Mouse (Mus musculus) CH12.LX (cell line): Measurements from ENCODE around the gene Crtc1. TPM values are rescaled to one million over a fixed set of nuclear protein-coding genes. Genes with fewer than 3 reads are reported as not detected.

Experiments used
- DNase-seq: peaks from one replicate; pipeline ENCODE4 v3.0.0-alpha.2; 2013; ENCODE audit errors: extremely low read depth
- H3K27ac ChIP-seq: 2 replicates; pipeline ENCODE4 v1.5.1; 2012; ENCODE audit warnings: low read depth, mild to moderate bottlenecking, control low read depth, moderate library complexity; ENCODE audit not compliant: insufficient read depth
- H3K27me3 ChIP-seq: replicated peaks from 2 replicates; pipeline ENCODE3; 2012; ENCODE audit warnings: inconsistent platforms
- H3K36me3 ChIP-seq, 2 experiments: replicated peaks in 1 of 2; 2 replicates each; pipeline versions ENCODE3 to v1.6.1; 2012; ENCODE audit warnings: inconsistent platforms in 1 of 2, low read length in 1 of 2, mild to moderate bottlenecking in 1 of 2, mixed read lengths in 1 of 2, moderate library complexity in 1 of 2; ENCODE audit not compliant: control insufficient read depth in 1 of 2, insufficient read depth in 1 of 2
- H3K4me1 ChIP-seq, 2 experiments: 2 replicates each; pipeline ENCODE4 v1.6.1; 2012; ENCODE audit warnings: inconsistent platforms in 1 of 2, moderate library complexity in 1 of 2; ENCODE audit not compliant: insufficient read depth in 2 of 2, control insufficient read depth in 1 of 2
- H3K4me2 ChIP-seq: 2 replicates; pipeline ENCODE4 v1.6.1; 2012; ENCODE audit warnings: low read depth, mild to moderate bottlenecking, control low read depth; ENCODE audit not compliant: poor library complexity, insufficient read depth, severe bottlenecking
- H3K4me3 ChIP-seq, 3 experiments: fragments of 150-350 bp in 1 of 3; sonication (generic) in 1 of 3; replicated peaks in 1 of 3; 2 replicates each; pipeline versions ENCODE3 to v1.5.1; 2011 to 2012; ENCODE audit warnings: low read depth in 2 of 3, low read length in 2 of 3, mild to moderate bottlenecking in 2 of 3, moderate library complexity in 2 of 3, control low read depth in 1 of 3, improper control_type of control experiment in 1 of 3, inconsistent platforms in 1 of 3, mixed read lengths in 1 of 3; ENCODE audit not compliant: poor library complexity in 1 of 3
- H3K79me2 ChIP-seq: replicated peaks from 2 replicates; pipeline ENCODE4 v1.6.1; 2012; ENCODE audit warnings: mild to moderate bottlenecking, moderate library complexity; ENCODE audit not compliant: control insufficient read depth, poor library complexity, insufficient read depth, severe bottlenecking; ENCODE audit errors: extremely low read depth
- H3K9ac ChIP-seq: 2 replicates; pipeline ENCODE4 v1.6.1; 2012; ENCODE audit warnings: low read depth, mild to moderate bottlenecking, control low read depth, moderate library complexity; ENCODE audit not compliant: insufficient read depth
- H3K9me3 ChIP-seq: replicated peaks from 2 replicates; pipeline ENCODE3; 2012; ENCODE audit warnings: low read length, inconsistent platforms, mixed read lengths
- CHD1 ChIP-seq: IDR thresholded peaks from 2 replicates; pipeline ENCODE4 v1.6.1; 2012; ENCODE audit warnings: low read depth, low read length, improper control_type of control experiment, inconsistent platforms
- CHD2 ChIP-seq: IDR thresholded peaks from 2 replicates; pipeline ENCODE4 v1.6.1; 2011; ENCODE audit warnings: low read length, improper control_type of control experiment
- CTCF ChIP-seq, 2 experiments: IDR thresholded peaks in 1 of 2; conservative IDR thresholded peaks in 1 of 2; 2 replicates each; pipeline ENCODE4 v1.5.1; 2011 to 2012; ENCODE audit warnings: low read depth in 2 of 2, low read length in 2 of 2, improper control_type of control experiment in 1 of 2, inconsistent platforms in 1 of 2, mild to moderate bottlenecking in 1 of 2, moderate library complexity in 1 of 2
- ELF1 ChIP-seq: IDR thresholded peaks from 2 replicates; pipeline ENCODE4 v1.6.1; 2014; ENCODE audit warnings: low read depth, mild to moderate bottlenecking, inconsistent platforms, low read length, improper control_type of control experiment
- ETS1 ChIP-seq: conservative IDR thresholded peaks from 2 replicates; pipeline ENCODE4 v1.6.1; 2012; ENCODE audit warnings: low read depth, mild to moderate bottlenecking, inconsistent platforms, low read length, improper control_type of control experiment, moderate library complexity
- GABPA ChIP-seq: IDR thresholded peaks from 2 replicates; pipeline ENCODE4 v1.6.1; 2012; ENCODE audit warnings: low read depth, low read length, improper control_type of control experiment, inconsistent platforms; ENCODE audit not compliant: insufficient replicate concordance
- HCFC1 ChIP-seq: IDR thresholded peaks from 2 replicates; pipeline ENCODE4 v1.6.1; 2012; ENCODE audit warnings: low read depth, mild to moderate bottlenecking, inconsistent platforms, low read length, improper control_type of control experiment
- IRF4 ChIP-seq: IDR thresholded peaks from 2 replicates; pipeline ENCODE4 v1.6.1; 2014; ENCODE audit warnings: low read depth, mild to moderate bottlenecking, inconsistent platforms, low read length, improper control_type of control experiment
- JUN ChIP-seq: IDR thresholded peaks from 2 replicates; pipeline ENCODE4 v1.6.1; 2011; ENCODE audit warnings: low read depth, mild to moderate bottlenecking, low read length, improper control_type of control experiment, moderate library complexity; ENCODE audit not compliant: insufficient read depth
- KAT2A ChIP-seq: IDR thresholded peaks from 2 replicates; pipeline ENCODE4 v1.6.1; 2012; ENCODE audit warnings: low read length, improper control_type of control experiment, inconsistent platforms; ENCODE audit not compliant: insufficient replicate concordance
- MAX ChIP-seq: IDR thresholded peaks from 2 replicates; pipeline ENCODE4 v1.6.1; 2011; ENCODE audit warnings: low read length, improper control_type of control experiment
- MAZ ChIP-seq: IDR thresholded peaks from 2 replicates; pipeline ENCODE4 v1.6.1; 2012; ENCODE audit warnings: low read depth, mild to moderate bottlenecking, inconsistent platforms, low read length, improper control_type of control experiment, moderate library complexity
- MXI1 ChIP-seq: IDR thresholded peaks from 2 replicates; pipeline ENCODE4 v1.6.1; 2011; ENCODE audit warnings: mild to moderate bottlenecking, low read depth, low read length, improper control_type of control experiment
- MYC ChIP-seq: IDR thresholded peaks from 2 replicates; pipeline ENCODE4 v1.6.1; 2011; ENCODE audit warnings: low read depth, mild to moderate bottlenecking, improper control_type of control experiment, low read length
- POLR2A ChIP-seq: IDR thresholded peaks from 2 replicates; pipeline ENCODE4 v1.6.1; 2011; ENCODE audit warnings: low read depth, mild to moderate bottlenecking, improper control_type of control experiment, low read length
- POLR2AphosphoS2 ChIP-seq: IDR thresholded peaks from 2 replicates; pipeline ENCODE4 v1.6.1; 2011; ENCODE audit warnings: low read depth, low read length, improper control_type of control experiment
- RCOR1 ChIP-seq: conservative IDR thresholded peaks from 2 replicates; pipeline ENCODE4 v1.6.1; 2012; ENCODE audit warnings: low read depth, mild to moderate bottlenecking, inconsistent platforms, low read length, improper control_type of control experiment
- SMC3 ChIP-seq: IDR thresholded peaks from 2 replicates; pipeline ENCODE4 v1.6.1; 2011; ENCODE audit warnings: low read depth, low read length, improper control_type of control experiment
- UBTF ChIP-seq: IDR thresholded peaks from 2 replicates; pipeline ENCODE4 v1.6.1; 2012; ENCODE audit warnings: low read depth, mild to moderate bottlenecking, inconsistent platforms, low read length, improper control_type of control experiment, moderate library complexity
- ZC3H11A ChIP-seq: IDR thresholded peaks from 2 replicates; pipeline ENCODE4 v1.6.1; 2012; ENCODE audit warnings: low read depth, mild to moderate bottlenecking, inconsistent platforms, low read length, improper control_type of control experiment
- ZKSCAN1 ChIP-seq: IDR thresholded peaks from 2 replicates; pipeline ENCODE4 v1.6.1; 2012; ENCODE audit warnings: low read depth, inconsistent platforms, low read length, improper control_type of control experiment, borderline replicate concordance
- ZMIZ1 ChIP-seq: IDR thresholded peaks from 2 replicates; pipeline ENCODE4 v1.6.1; 2012; ENCODE audit warnings: low read depth, mild to moderate bottlenecking, inconsistent platforms, low read length, improper control_type of control experiment
- ZNF384 ChIP-seq: IDR thresholded peaks from 2 replicates; pipeline ENCODE4 v1.6.1; 2012; ENCODE audit warnings: low read depth, low read length, improper control_type of control experiment, inconsistent platforms
- dilution Hi-C: fragments of 300-500 bp; cut with MboI; formaldehyde crosslinking; loops from 2 replicates; pipeline ENCODE4 v1.14.3; 2020; ENCODE audit warnings: low sequenced_read_pairs; ENCODE audit not compliant: extremely low pct_unique_long_range_greater_than_20kb, extremely low pct_ligation_motif_present
- in situ Hi-C: fragments of 300-500 bp; cut with MboI; formaldehyde crosslinking; loops from 3 replicates; pipeline ENCODE4 v1.14.3; 2019; ENCODE audit warnings: low sequenced_read_pairs, low pct_ligation_motif_present, low pct_unique_long_range_greater_than_20kb, mixed read lengths
- polyA plus RNA-seq: library from polyadenylated mRNA; unstranded; fragments of >175 nt; gene quantifications from 2 replicates; pipeline ENCODE4 v1.2.1, GENCODE M21; 2012; ENCODE audit warnings: low read depth; ENCODE audit not compliant: insufficient read length
- total RNA-seq, 2 experiments: library from RNA; depleted of rRNA; stranded (reverse); fragments of 300-350 nt in 1 of 2; fragments of >200 nt in 1 of 2; gene quantifications; 2 replicates each; pipeline ENCODE4 v1.2.3; 2012 to 2014

The Crtc1 gene
- total and polyA plus RNA-seq, 3 experiments: 2.0 to 8.6 (median 2.2) TPM

DNA sequence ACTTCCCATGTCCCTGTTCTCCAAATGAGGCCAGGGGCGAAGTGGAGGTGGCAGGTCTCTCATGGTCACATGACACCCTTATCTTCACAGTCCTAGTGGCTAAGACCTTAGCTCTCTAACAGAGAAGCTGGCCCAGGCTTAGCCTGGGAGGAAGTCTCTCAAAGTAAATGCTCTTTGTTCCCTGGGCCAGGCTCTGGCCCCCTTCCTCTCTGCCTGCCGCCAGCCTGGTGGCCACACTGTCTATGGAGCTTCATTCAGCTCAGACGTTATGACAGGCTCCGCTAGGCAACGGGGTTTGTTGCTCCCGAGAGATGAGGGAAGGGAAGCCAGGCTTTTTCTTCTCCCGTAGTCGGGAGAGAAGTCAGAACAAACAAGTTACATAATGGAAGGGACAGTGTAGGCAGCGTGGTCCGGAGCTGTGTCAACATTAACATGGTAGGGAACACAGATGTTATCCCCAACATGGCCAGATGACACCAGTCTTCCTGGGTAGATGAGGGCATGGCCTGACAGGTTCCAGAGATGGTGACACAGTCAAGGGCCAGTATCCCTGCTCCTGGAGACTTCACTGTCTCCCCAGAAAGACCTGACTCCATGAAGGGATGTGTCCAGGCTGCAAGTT lies 30.0 kb upstream of the Crtc1 start:
- in situ Hi-C loops (no loop called here), dilution Hi-C loops (no loop called here)
- H3K9me3 ChIP-seq: no peaks in the 10 kb centered on the region
- H3K79me2 ChIP-seq: no peaks in the 10 kb centered on the region
- no peaks in the 10 kb centered on the region for H3K4me1 ChIP-seq
- no peak overlapping the region for H3K27ac ChIP-seq
- H3K27me3 ChIP-seq: no peaks in the 10 kb centered on the region
- TF ChIP-seq UBTF (no peak), MAX (no peak), ELF1 (no peak), CTCF (conservative IDR thresholded peaks at IDR 0.05 in 1 of 2, IDR thresholded peaks at IDR 0.05 in 1 of 2; ENCODE audit: low read depth in 2 of 2, low read length in 2 of 2) (no peak), ETS1 (no peak), GABPA (no peak), CHD1 (no peak)
- no peak overlapping the region for H3K4me3 ChIP-seq
- H3K9ac ChIP-seq: no peak overlapping the region
- no peak for DNase-seq
- H3K36me3 ChIP-seq: peaks cover 9 to 87% of the 10 kb centered on the region in 2 experiments
- no peak overlapping the region for H3K4me2 ChIP-seq

DNA sequence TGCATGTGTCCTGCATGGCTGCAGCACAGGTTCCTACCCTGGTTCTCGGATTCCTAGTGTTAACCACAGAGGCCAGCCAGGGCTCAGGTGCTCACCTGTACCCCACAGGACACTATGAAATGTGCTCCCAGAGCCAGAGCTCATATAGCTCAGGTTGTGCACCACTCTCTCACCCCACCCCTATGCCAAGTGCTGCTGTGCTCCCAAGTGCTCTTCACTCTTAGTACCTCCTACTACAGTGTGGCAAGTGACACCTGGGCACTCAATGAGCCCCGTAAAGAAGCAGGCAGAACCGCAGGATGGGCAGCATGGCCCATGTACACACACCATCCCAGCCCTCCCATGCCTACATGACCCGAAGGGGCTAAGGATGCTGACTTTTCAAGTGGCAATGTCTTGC lies 29.4 kb upstream of the Crtc1 start:
- no peak overlapping the region for H3K4me3 ChIP-seq
- TF ChIP-seq ZNF384 (no peak), ZC3H11A (no peak), ZMIZ1 (no peak), KAT2A (no peak), POLR2AphosphoS2 (no peak), CHD2 (no peak)
- peaks cover 9 to 91% of the 10 kb centered on the region in 2 experiments for H3K36me3 ChIP-seq
- no peaks in the 10 kb centered on the region for H3K79me2 ChIP-seq
- H3K9ac ChIP-seq: no peak overlapping the region
- in situ Hi-C loops: no loop called here
- no peaks in the 10 kb centered on the region for H3K4me1 ChIP-seq
- H3K27me3 ChIP-seq: no peaks in the 10 kb centered on the region
- no peak for DNase-seq
- dilution Hi-C loops: no loop called here
- H3K9me3 ChIP-seq: no peaks in the 10 kb centered on the region
- no peak overlapping the region for H3K4me2 ChIP-seq
- no peak overlapping the region for H3K27ac ChIP-seq

DNA sequence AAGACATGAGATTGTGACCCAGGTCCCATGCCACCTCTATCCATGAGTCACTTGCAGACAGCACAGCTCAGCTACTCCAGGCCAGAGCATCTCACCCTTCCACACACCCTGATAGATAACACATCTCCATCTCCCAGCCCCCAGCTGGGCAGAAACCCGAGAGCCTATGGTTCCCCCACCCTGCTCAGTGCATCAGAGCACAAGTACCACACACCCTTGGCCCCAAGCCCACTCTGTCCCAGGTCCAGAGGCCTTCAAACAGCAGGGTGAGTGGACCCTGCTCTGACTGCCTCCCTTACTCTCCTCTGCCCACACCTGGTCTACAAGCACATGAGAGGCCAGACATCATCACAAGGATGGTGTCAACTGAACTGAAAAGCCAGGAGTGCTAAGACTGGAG lies 28.5 kb upstream of the Crtc1 start:
- TF ChIP-seq RCOR1 (no peak), ZNF384 (no peak), JUN (no peak), POLR2A (no peak), SMC3 (no peak), MYC (no peak), HCFC1 (no peak), MXI1 (no peak), POLR2AphosphoS2 (no peak), IRF4 (no peak), ZKSCAN1 (no peak), ZMIZ1 (no peak), MAZ (no peak)
- in situ Hi-C loops: no loop called here
- dilution Hi-C loops: no loop called here
- no peak overlapping the region for H3K27ac ChIP-seq
- no peak for DNase-seq
- H3K4me3 ChIP-seq: no peak overlapping the region
- H3K4me2 ChIP-seq: no peak overlapping the region
- no peaks in the 10 kb centered on the region for H3K9me3 ChIP-seq
- no peaks in the 10 kb centered on the region for H3K79me2 ChIP-seq
- H3K36me3 ChIP-seq: peaks cover 9 to 92% of the 10 kb centered on the region in 2 experiments
- H3K9ac ChIP-seq: no peak overlapping the region
- H3K4me1 ChIP-seq: no peaks in the 10 kb centered on the region
- no peaks in the 10 kb centered on the region for H3K27me3 ChIP-seq
